Mouse (Mus musculus): ENCODE measurements at regions not wholly inside any gene's neighbourhood (a gene's known extent, or its start where the extent isn't known, plus 50 kb on each side); places are given as distances from the start of the nearest gene placed in this dataset.
A peak's percentile ranks its signal among the peaks of the same experiment; 100 is the strongest.

DNA sequence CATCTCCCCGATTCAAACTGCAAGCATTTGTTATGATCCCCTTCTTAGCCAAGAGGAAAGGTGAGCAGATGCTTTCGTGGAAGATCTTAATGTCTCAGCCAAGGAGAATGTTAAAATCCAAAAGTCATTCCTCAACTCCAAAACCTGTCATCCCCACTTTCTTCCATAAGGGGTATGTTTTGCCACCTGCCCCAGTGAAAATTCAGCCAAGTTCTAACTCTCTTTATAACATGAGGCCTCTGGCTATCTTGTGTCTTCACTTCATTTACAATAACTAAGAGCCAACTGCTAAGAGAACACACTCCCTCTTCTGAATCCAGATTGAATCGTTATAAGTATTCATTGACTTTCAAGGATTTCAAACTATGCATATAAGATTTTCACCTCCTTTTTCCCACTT is 246.7 kb upstream of the Adam34 start:
- H3K4me2 ChIP-seq (ENCODE audit: low read depth) = no peak overlapping the region
- peak; percentile 69 for DNase-seq
- peak; percentile 64 for ATAC-seq
- no peaks in the 10 kb centered on the region for H3K27me3 ChIP-seq (ENCODE audit: insufficient read depth, low read length)
- H3K9me3 ChIP-seq (ENCODE audit: low read length) = no peaks in the 10 kb centered on the region
- no peaks in the 10 kb centered on the region for H3K4me1 ChIP-seq (ENCODE audit: insufficient read depth)
- TF ChIP-seq CTCF (IDR thresholded peaks at IDR 0.05; ENCODE audit: low read depth) = no peak
- no peak overlapping the region for H3K9ac ChIP-seq
- no peaks in the 10 kb centered on the region for H3K36me3 ChIP-seq (ENCODE audit: insufficient read depth)
- H3K27ac ChIP-seq (ENCODE audit: low read depth, low read length) = no peak overlapping the region
- no peak overlapping the region for H3K4me3 ChIP-seq (ENCODE audit: low read depth, low read length)
- 58% methylated on average over 3 of the region's 3 CpGs for WGBS

GRCm38 (mm10) chr8:43949224-43950021 is 239.6 kb upstream of the Adam34 start:
- 27% methylated on average over 9 of the region's 9 CpGs for whole genome bisulfite sequencing
- peak; percentile 36 for DNase-seq
- H3K9ac ChIP-seq = 0 out of 2 replicates have a peak overlapping the region, but pooled peaks have one; percentile 14
- H3K27ac ChIP-seq (ENCODE audit: low read depth, low read length) = 0 out of 2 replicates have a peak overlapping the region, but pooled peaks have one; percentile 21
- H3K4me1 ChIP-seq (ENCODE audit: insufficient read depth) = peaks cover 6% of the 10 kb centered on the region; the same call in 1 of the 2 replicates
- H3K9me3 ChIP-seq (ENCODE audit: low read length) = no peaks in the 10 kb centered on the region
- no peak for TF ChIP-seq CTCF (IDR thresholded peaks at IDR 0.05; ENCODE audit: low read depth)
- peak overlapping the region; percentile 30 for H3K4me2 ChIP-seq (ENCODE audit: low read depth)
- no peaks in the 10 kb centered on the region for H3K36me3 ChIP-seq (ENCODE audit: insufficient read depth)
- H3K27me3 ChIP-seq (ENCODE audit: insufficient read depth, low read length) = no peaks in the 10 kb centered on the region
- H3K4me3 ChIP-seq (ENCODE audit: low read depth, low read length) = no peak overlapping the region
- ATAC-seq = peak; percentile 34; the same call in 1 of the 2 replicates

DNA sequence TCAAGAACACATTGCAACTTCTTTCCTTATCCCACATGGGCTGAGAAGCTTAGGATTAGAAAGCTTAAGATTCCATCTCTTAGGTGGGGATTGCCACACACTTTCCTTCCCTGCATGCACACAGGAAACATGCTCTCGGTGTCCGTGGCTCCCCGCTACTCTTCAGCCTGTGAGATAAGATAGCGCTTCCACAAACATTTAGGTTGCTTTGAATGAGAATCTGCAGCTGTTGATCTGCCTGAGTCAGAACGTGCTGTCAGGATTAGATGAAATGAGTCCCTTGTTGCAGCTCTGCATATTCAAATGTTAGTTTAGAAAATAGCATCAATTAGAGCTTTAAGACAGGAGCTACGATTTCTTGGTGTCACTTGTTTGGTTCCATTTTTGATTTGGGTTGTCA is 239.0 kb upstream of the Adam34 start:
- H3K27me3 ChIP-seq (ENCODE audit: insufficient read depth, low read length) = no peaks in the 10 kb centered on the region
- peak; percentile 20; the same call in 1 of the 2 replicates for ATAC-seq
- H3K4me3 ChIP-seq (ENCODE audit: low read depth, low read length) = no peak overlapping the region
- no peak for DNase-seq
- WGBS = 32% methylated on average over 6 of the region's 6 CpGs
- peaks cover 6% of the 10 kb centered on the region; the same call in 1 of the 2 replicates for H3K4me1 ChIP-seq (ENCODE audit: insufficient read depth)
- H3K9ac ChIP-seq = 0 out of 2 replicates have a peak overlapping the region, but pooled peaks have one; percentile 14
- no peaks in the 10 kb centered on the region for H3K9me3 ChIP-seq (ENCODE audit: low read length)
- no peaks in the 10 kb centered on the region for H3K36me3 ChIP-seq (ENCODE audit: insufficient read depth)
- TF ChIP-seq CTCF (IDR thresholded peaks at IDR 0.05; ENCODE audit: low read depth) = no peak
- H3K27ac ChIP-seq (ENCODE audit: low read depth, low read length) = 0 out of 2 replicates have a peak overlapping the region, but pooled peaks have one; percentile 21
- H3K4me2 ChIP-seq (ENCODE audit: low read depth) = peak overlapping the region; percentile 30

DNA sequence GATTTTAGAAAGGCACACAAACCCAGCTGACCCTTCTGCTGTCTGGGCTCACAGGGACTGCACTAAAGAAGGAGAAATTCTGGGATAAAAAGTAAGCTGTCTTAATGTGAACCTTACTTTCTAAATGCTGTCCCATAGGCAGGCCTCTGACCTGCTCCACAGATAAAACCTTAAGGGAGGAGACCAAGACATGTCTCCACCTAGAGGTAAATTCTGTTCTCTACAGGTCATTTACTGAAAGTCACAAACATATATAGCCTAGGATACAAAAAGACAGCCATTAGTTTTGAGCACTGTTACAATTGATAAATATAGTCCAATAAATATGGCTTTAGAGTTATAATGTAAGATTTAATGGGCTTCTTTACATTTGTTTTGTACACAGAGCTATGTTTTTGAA is 221.9 kb upstream of the Adam34 start:
- no peak for ATAC-seq
- no peaks in the 10 kb centered on the region for H3K9me3 ChIP-seq (ENCODE audit: low read length)

DNA sequence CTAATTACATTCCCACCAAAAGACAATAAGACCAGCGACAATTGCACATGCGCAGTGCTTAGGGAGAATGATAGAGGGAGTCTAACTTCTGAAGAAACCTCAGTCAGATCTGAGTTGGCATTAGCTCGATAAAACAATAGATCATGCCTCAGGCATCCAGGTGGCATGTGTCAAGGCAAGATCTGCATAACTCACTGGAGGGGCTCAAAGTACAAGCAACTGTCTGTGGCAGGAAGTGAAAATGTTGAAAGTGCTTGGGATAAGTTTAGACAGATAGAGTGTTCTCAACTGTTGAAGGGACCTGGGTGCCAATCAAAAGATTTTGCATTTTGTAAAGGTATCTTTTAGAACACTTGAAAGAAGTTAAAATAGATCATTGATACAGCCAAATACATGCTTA is 213.1 kb upstream of the Adam34 start:
- no peak overlapping the region for H3K27ac ChIP-seq (ENCODE audit: low read depth, low read length)
- DNase-seq (peak; percentile 17), ATAC-seq (peak; percentile 71; the same call in 1 of the 2 replicates)
- WGBS = 60% methylated on average over 3 of the region's 3 CpGs
- no peak overlapping the region for H3K9ac ChIP-seq
- no peaks in the 10 kb centered on the region for H3K4me1 ChIP-seq (ENCODE audit: insufficient read depth)
- no peaks in the 10 kb centered on the region for H3K36me3 ChIP-seq (ENCODE audit: insufficient read depth)
- H3K4me2 ChIP-seq (ENCODE audit: low read depth) = no peak overlapping the region
- no peak for TF ChIP-seq CTCF (IDR thresholded peaks at IDR 0.05; ENCODE audit: low read depth)
- no peaks in the 10 kb centered on the region for H3K27me3 ChIP-seq (ENCODE audit: insufficient read depth, low read length)
- no peak overlapping the region for H3K4me3 ChIP-seq (ENCODE audit: low read depth, low read length)
- no peaks in the 10 kb centered on the region for H3K9me3 ChIP-seq (ENCODE audit: low read length)

More for the DNA sequence above, 221.9 kb upstream of the Adam34 start:
- H3K4me2 ChIP-seq (ENCODE audit: low read depth) = no peak overlapping the region
- no peaks in the 10 kb centered on the region for H3K4me1 ChIP-seq (ENCODE audit: insufficient read depth)
- H3K36me3 ChIP-seq (ENCODE audit: insufficient read depth) = no peaks in the 10 kb centered on the region
- no peak overlapping the region for H3K27ac ChIP-seq (ENCODE audit: low read depth, low read length)
- H3K27me3 ChIP-seq (ENCODE audit: insufficient read depth, low read length) = no peaks in the 10 kb centered on the region
- no peak overlapping the region for H3K4me3 ChIP-seq (ENCODE audit: low read depth, low read length)
- DNase-seq = no peak
- no peak overlapping the region for H3K9ac ChIP-seq
- TF ChIP-seq CTCF (IDR thresholded peaks at IDR 0.05; ENCODE audit: low read depth) = no peak

GRCm38 (mm10) chr8:43921263-43921662 is 211.4 kb upstream of the Adam34 start:
- H3K4me3 ChIP-seq (ENCODE audit: low read depth, low read length) = no peak overlapping the region
- DNase-seq = no peak
- no peak for ATAC-seq
- H3K4me2 ChIP-seq (ENCODE audit: low read depth) = no peak overlapping the region
- no peak for TF ChIP-seq CTCF (IDR thresholded peaks at IDR 0.05; ENCODE audit: low read depth)
- no peak overlapping the region for H3K9ac ChIP-seq
- H3K27ac ChIP-seq (ENCODE audit: low read depth, low read length) = no peak overlapping the region
- H3K36me3 ChIP-seq (ENCODE audit: insufficient read depth) = no peaks in the 10 kb centered on the region
- WGBS = 65% methylated on average over 7 of the region's 7 CpGs
- H3K4me1 ChIP-seq (ENCODE audit: insufficient read depth) = no peaks in the 10 kb centered on the region
- H3K9me3 ChIP-seq (ENCODE audit: low read length) = no peaks in the 10 kb centered on the region
- no peaks in the 10 kb centered on the region for H3K27me3 ChIP-seq (ENCODE audit: insufficient read depth, low read length)

- no peaks in the 10 kb centered on the region for H3K9me3 ChIP-seq (ENCODE audit: low read length)
- DNase-seq (no peak), ATAC-seq (no peak)
- no peaks in the 10 kb centered on the region for H3K36me3 ChIP-seq (ENCODE audit: insufficient read depth)
- H3K4me3 ChIP-seq (ENCODE audit: low read depth, low read length) = no peak overlapping the region
- WGBS = 73% methylated on average over 3 of the region's 3 CpGs
- no peak overlapping the region for H3K4me2 ChIP-seq (ENCODE audit: low read depth)
- H3K4me1 ChIP-seq (ENCODE audit: insufficient read depth) = no peaks in the 10 kb centered on the region
- H3K27me3 ChIP-seq (ENCODE audit: insufficient read depth, low read length) = no peaks in the 10 kb centered on the region
- H3K9ac ChIP-seq = no peak overlapping the region
- TF ChIP-seq CTCF (IDR thresholded peaks at IDR 0.05; ENCODE audit: low read depth) = no peak
- no peak overlapping the region for H3K27ac ChIP-seq (ENCODE audit: low read depth, low read length)
Measured at GRCm38 (mm10) chr8:43906119-43906518, 196.3 kb upstream of the Adam34 start.

All from forebrain, postnatal 0 days (tissue).